ENCODE assay signal across 19 mouse cellular contexts in genomic region chr7:91132128-91132527, GRCm38 (mm10).
DNase-seq lines count a peak whose midpoint lies in the region; ATAC-seq and TF ChIP-seq lines count a peak whose summit lies in the region.
"Had no signal": no experiment of that assay in that cellular context is flagged by ENCODE, and none has a peak within 500 bp of the region (broad histone marks: within the 10 kb centered on the region; RNA-seq: fewer than 3 reads in every experiment).

No protein-coding gene starts in this region.

- ATAC-seq in frontal cortex, adult (ENCODE audit: low TSS enrichment) = peak; percentile 62; the same call in 1 of the 2 replicates
- ATAC-seq: forebrain, embryonic 14.5 days; forebrain, embryonic 16.5 days had no signal

- TF ChIP-seq CTCF in left cerebral cortex, adult 2 months (IDR thresholded peaks at IDR 0.05) = no peak

- no peak overlapping the region for H3K4me3 ChIP-seq in left cerebral cortex, adult 2 months
- H3K4me3 ChIP-seq: embryonic facial prominence, embryonic 10.5 days; embryonic facial prominence, embryonic 12.5 days; forebrain, embryonic 12.5 days had no signal

- peak overlapping the region; percentile 58; the same call in 1 of the 2 replicates for H3K27ac ChIP-seq in left cerebral cortex, adult 2 months
- H3K27ac ChIP-seq: embryonic facial prominence, embryonic 10.5 days; embryonic facial prominence, embryonic 12.5 days; forebrain, embryonic 12.5 days had no signal

- no peak for DNase-seq in frontal cortex, postnatal 36 days (ENCODE audit: low spot score in 2 of 2)
- DNase-seq in left cerebral cortex, adult 2 months (ENCODE audit: extremely low spot score in 1 of 2, low spot score in 2 of 2) = no peak
- no peak for DNase-seq in left cerebral cortex, adult 8-10 months (ENCODE audit: low spot score in 2 of 2)
- DNase-seq in telencephalon, adult 2 months (ENCODE audit: low read depth, low spot score) = peak; percentile 63
- no peak for DNase-seq in spleen, postnatal 36 days (ENCODE audit: low spot score in 2 of 2)
- DNase-seq: adrenal gland, adult 2 months; adrenal gland, postnatal 10 days; adrenal gland, postnatal 25 days; cerebellum, adult 11-12 months; cerebellum, adult 2 months; cerebellum, adult 9-10 months; cerebellum, postnatal 10 days; cerebellum, postnatal 25 days had no signal

- intact Hi-C loops in left cerebral cortex, adult 2 months (cut with DNase I) = no loop called here
